Mouse (Mus musculus): ENCODE measurements around the gene Fer1l4.

GRCm38 (mm10) chr2:156084541-156084940 is 31.8 kb upstream of the Fer1l4 start:
- TF ChIP-seq CTCF (IDR thresholded peaks at IDR 0.05; ENCODE audit: extremely low read depth, insufficient read length, insufficient replicate concordance, low read depth, low read length) = no peak
- no peak for TF ChIP-seq POLR2A (IDR thresholded peaks at IDR 0.05; ENCODE audit: low read depth, low read length)

Data from small intestine, adult 2 months (tissue).